Mouse (Mus musculus) left cerebral cortex, postnatal 4 days (tissue): ENCODE data around the gene Ntng2. TPM values are rescaled to one million over a fixed set of nuclear protein-coding genes. Genes with fewer than 3 reads are reported as not detected.

Experiments
- DNase-seq: peaks from one replicate; pipeline ENCODE4 v3.0.0-alpha.2; 2022
- intact Hi-C: fragments of 180-260 bp; cut with DNase I; formaldehyde crosslinking; loops from one replicate; pipeline ENCODE4 v1.15.1; 2025
- total RNA-seq, 2 experiments: library from RNA; stranded (reverse); gene quantifications; 2 replicates each; pipeline ENCODE4 v1.2.3; 2021

Gene Ntng2
- total RNA-seq, 2 experiments from 2014 or later: 140 to 149 TPM

DNA sequence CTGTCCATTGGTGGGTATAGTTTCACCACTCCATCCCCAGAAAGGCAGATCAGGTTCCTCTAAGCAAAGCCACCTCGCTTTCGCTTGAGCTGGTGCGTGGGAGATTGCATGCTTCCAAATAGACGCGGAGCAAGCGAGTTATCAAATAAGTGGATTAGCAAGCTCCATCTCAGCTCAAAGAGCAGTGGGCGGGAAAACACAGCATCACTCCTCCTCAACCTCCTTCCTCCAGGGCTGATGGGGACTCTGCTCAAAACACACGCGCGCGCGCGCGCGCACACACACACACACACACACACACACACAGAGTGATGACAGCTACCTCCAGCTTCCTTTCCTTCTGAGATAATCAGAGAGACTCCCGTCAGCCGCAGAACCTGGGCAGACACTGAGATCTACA lies 13.5 kb downstream of the Ntng2 start:
- intact Hi-C loops: no loop called here
- DNase-seq: no peak

- intact Hi-C loops: no loop called here
These were observed 15.2 kb downstream of the Ntng2 start for GRCm38 (mm10) chr2:29237623-29238022.

GRCm38 (mm10) chr2:29235811-29236210 lies 17.0 kb downstream of the Ntng2 start:
- no peak for DNase-seq
- intact Hi-C loops: no loop called here

More at GRCm38 (mm10) chr2:29237623-29238022, 15.2 kb downstream of the Ntng2 start:
- peak; percentile 80 for DNase-seq

- no peak for DNase-seq
- intact Hi-C loops: no loop called here
These were observed 17.8 kb downstream of the Ntng2 start for GRCm38 (mm10) chr2:29235026-29235425.

DNA sequence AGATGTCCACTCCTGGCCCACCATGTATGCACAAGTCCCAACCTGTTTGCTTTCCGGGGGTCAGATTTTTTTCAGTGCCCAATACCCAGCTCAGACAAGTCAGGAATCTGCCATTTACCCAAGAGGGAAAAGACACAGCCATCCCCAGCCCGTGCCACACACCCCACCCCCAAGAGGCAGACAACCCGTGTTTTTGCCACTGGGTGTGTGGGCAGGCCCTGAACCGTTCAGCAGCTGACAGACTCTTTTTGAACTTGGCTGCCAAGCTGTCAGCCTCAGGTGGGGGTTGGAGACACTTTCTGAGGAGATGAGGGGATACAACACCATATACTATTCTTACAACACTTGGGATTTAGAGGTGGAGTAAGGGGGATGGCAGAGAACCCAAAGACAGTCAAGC lies 18.8 kb downstream of the Ntng2 start:
- DNase-seq: no peak
- intact Hi-C loops: no loop called here

DNA sequence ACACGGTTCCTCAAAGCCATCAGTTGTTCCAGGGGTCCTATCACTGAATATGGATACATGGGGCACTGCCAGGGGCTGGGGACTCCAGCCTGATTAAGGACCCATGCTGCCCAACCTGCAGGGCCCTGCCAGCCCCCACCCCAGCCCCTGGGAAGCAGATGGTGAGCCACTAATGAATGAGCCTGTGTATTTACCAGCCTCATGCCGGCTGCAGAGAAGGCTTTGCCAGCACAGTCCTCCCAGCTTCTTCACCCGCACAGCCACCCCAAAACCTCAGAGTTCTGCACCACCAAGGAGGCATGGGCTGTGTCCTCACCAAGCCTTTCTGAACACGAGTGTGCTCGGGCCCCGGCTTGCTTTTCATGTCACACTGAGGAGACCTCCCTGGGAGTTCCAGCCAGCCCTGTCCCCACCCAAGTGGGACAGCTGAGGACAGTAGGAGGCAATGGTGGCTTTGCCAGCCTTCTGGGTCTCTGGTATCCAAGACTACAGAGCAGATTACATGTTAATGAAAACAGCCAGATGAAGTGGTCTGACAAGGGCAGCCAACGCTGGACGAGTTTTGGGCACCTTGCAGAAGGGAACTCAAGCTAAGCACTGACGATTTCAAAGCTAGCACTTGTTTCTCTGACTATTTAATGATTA lies 22.5 kb downstream of the Ntng2 start:
- intact Hi-C loops: no loop called here
- DNase-seq: peak; percentile 78

DNA sequence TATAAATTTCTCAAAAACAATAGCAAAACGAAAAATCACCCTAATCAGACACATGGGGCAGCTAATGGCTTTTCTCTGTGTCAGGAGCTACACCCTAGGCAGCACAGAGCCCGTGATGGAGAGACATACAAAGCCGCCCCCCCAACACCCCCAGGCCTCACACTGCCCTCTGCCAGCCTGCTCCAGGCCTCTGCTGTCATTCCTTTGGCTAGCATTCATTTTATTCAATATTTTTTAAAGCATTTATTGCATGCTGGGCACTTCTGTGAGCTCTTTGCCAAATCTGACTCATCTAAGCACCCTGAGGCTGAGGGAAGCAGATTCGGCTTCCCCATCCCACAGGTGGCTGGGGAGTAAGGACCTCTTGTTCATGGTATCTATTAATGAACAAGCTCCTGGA lies 26.1 kb downstream of the Ntng2 start:
- no peak for DNase-seq
- intact Hi-C loops: no loop called here

- no peak for DNase-seq
These were observed 29.1 kb downstream of the Ntng2 start for GRCm38 (mm10) chr2:29223591-29224262.

DNA sequence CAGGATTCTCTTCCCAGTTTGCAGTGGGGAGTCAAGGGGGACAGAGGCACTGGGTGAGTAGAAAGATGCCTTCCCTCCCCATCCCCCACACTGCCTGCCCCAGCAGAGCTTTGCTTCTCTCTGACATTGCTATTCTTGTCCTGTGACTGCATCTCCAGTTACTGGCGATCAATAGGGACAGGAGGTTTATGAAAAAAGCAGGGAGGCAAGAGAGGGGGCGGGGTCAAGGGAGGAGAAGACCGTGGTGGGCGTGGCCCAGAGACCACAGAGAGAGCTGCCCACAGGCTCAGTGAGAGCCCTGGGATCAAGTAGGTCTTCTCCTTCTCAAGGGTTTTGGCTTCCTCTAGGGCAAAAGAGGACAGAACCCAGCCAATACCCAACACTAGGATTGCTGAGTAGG lies 30.5 kb downstream of the Ntng2 start:
- intact Hi-C loops: no loop called here
- no peak for DNase-seq

More at GRCm38 (mm10) chr2:29223591-29224262, 29.1 kb downstream of the Ntng2 start:
- intact Hi-C loops: no loop called here

- DNase-seq: no peak
- intact Hi-C loops: no loop called here
These were observed 34.0 kb downstream of the Ntng2 start for GRCm38 (mm10) chr2:29218831-29219230.

GRCm38 (mm10) chr2:29217897-29218296 lies 34.9 kb downstream of the Ntng2 start:
- intact Hi-C loops: no loop called here
- DNase-seq: peak; percentile 95

GRCm38 (mm10) chr2:29217042-29217441 lies 35.8 kb downstream of the Ntng2 start:
- intact Hi-C loops: no loop called here
- DNase-seq: no peak

GRCm38 (mm10) chr2:29216286-29217012 lies 36.4 kb downstream of the Ntng2 start:
- intact Hi-C loops: no loop called here
- peak; percentile 77 for DNase-seq

GRCm38 (mm10) chr2:29206156-29206555 lies 46.6 kb downstream of the Ntng2 start:
- no peak for DNase-seq
- intact Hi-C loops: no loop called here

DNA sequence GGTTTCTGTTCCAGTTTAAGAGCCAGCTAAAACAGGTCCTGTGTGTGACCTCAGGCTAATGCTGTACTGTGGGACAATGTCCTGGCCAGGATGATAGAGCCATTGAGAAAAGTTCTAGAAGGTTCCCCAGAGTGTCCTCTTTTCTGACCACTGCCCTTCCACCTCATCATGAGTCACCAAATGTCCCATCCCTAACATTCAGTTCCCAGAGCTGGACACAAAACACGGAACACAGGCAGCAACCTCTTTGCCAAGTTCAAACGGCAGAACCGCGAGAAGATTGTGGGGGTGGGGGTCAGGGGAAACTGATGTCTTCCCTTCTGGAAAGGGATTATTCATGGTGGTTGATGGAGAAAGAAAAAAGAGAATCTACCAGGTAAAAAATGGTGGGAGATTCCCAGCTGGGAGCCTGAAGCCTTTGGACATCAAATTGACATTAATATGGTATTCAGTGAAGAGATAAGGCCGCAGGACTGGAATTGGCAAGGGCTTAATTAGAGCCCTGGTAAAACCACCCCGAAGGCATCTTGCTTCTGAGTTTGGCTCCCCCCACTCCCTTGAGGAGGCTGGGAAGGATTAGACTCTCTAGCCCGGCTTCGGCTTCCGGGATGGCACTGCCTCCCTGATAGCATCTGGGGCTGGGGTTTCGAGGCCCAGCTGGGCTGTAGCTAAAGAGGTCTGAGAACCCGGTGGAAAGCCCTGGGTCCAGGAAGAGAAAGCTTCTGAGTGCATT lies 51.4 kb downstream of the Ntng2 start:
- DNase-seq: no peak
- intact Hi-C loops: no loop called here

DNA sequence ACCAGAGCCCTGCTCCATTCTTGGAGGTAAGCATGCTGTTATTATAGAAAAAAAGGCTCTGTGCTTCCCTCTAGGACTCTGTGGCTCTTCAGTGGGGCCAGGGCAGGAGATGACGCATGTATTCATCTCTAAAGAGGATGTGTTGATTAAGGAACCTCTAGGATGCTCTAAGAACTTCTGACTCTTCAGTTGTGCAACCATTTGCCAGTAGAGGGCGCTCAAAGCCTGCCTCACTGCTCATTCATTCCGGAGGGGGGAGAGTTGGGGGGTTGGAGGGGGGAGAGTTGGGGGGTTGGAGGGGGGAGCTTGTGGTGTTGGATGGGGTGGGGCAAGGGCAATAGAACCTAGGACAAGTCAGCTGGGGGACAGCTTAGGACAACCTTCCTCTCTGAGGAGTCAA lies 52.9 kb downstream of the Ntng2 start:
- intact Hi-C loops: loop anchor here (5.0 kb wide), 1 partner anchor 402 kb away; no protein-coding TSS in a partner anchor
- DNase-seq: peak; percentile 46

- intact Hi-C loops: loop anchor here (5.0 kb wide), 1 partner anchor 404 kb away; no protein-coding TSS in a partner anchor
These were observed 54.4 kb downstream of the Ntng2 start for GRCm38 (mm10) chr2:29198446-29198845.

GRCm38 (mm10) chr2:29196844-29197243 lies 56.0 kb downstream of the Ntng2 start:
- DNase-seq: no peak
- intact Hi-C loops: loop anchor here (5.0 kb wide), 1 partner anchor 405 kb away; no protein-coding TSS in a partner anchor

More at GRCm38 (mm10) chr2:29198446-29198845, 54.4 kb downstream of the Ntng2 start:
- DNase-seq: no peak

GRCm38 (mm10) chr2:29194547-29195463 lies 58.0 kb downstream of the Ntng2 start:
- intact Hi-C loops: loop anchor here (5.0 kb wide), 1 partner anchor 407 kb away; no protein-coding TSS in a partner anchor
- peak; percentile 85 for DNase-seq
